Mouse (Mus musculus): Measurements from ENCODE around the gene Sdk1. TPM values are rescaled to one million over a fixed set of nuclear protein-coding genes. Genes with fewer than 3 reads are reported as not detected.

Sdk1 gene
- polyA plus RNA-seq, 1 experiment from 2014 or later, result 3.6 TPM

- ATAC-seq (ENCODE audit: insufficient read depth, low FRiP score, low read depth), result no peak
- 56% methylated on average over 4 of the region's 4 CpGs for WGBS
- Histone ChIP-seq H3K4me3 (replicated peaks) (no peak overlapping the region), H3K4me1 (no peaks in the 10 kb centered on the region), H3K27ac (no peak overlapping the region), H3K9me3 (no peaks in the 10 kb centered on the region), H3K36me3 (no peaks in the 10 kb centered on the region), H3K27me3 (replicated peaks) (no peaks in the 10 kb centered on the region), H3K4me2 (no peak overlapping the region), H3K9ac (no peak overlapping the region)
These were observed 488.7 kb downstream of the Sdk1 start for GRCm38 (mm10) chr5:141730006-141730405.

GRCm38 (mm10) chr5:141738725-141739124, 497.4 kb downstream of the Sdk1 start:
- Histone ChIP-seq H3K4me1 (no peaks in the 10 kb centered on the region), H3K4me3 (replicated peaks) (no peak overlapping the region), H3K9ac (no peak overlapping the region), H3K27me3 (replicated peaks) (no peaks in the 10 kb centered on the region), H3K9me3 (no peaks in the 10 kb centered on the region), H3K36me3 (no peaks in the 10 kb centered on the region), H3K27ac (no peak overlapping the region), H3K4me2 (no peak overlapping the region)
- no peak for ATAC-seq (ENCODE audit: insufficient read depth, low FRiP score, low read depth)
- WGBS, result 72% methylated on average over 5 of the region's 5 CpGs

GRCm38 (mm10) chr5:141748793-141749192, 507.5 kb downstream of the Sdk1 start:
- WGBS, result 83% methylated on average over 4 of the region's 4 CpGs

GRCm38 (mm10) chr5:141754278-141754677, 513.0 kb downstream of the Sdk1 start:
- Histone ChIP-seq H3K27me3 (replicated peaks) (no peaks in the 10 kb centered on the region), H3K4me1 (peaks cover 6% of the 10 kb centered on the region; the same call in 1 of the 2 replicates), H3K36me3 (no peaks in the 10 kb centered on the region), H3K9me3 (no peaks in the 10 kb centered on the region), H3K4me3 (replicated peaks) (no peak overlapping the region), H3K27ac (no peak overlapping the region), H3K9ac (no peak overlapping the region), H3K4me2 (no peak overlapping the region)
- ATAC-seq (ENCODE audit: insufficient read depth, low FRiP score, low read depth), result no peak
- WGBS, result 15% methylated on average over 7 of the region's 7 CpGs

More at GRCm38 (mm10) chr5:141748793-141749192, 507.5 kb downstream of the Sdk1 start:
- Histone ChIP-seq H3K4me1 (no peaks in the 10 kb centered on the region), H3K36me3 (no peaks in the 10 kb centered on the region), H3K4me3 (replicated peaks) (no peak overlapping the region), H3K27ac (no peak overlapping the region), H3K9me3 (no peaks in the 10 kb centered on the region), H3K4me2 (no peak overlapping the region), H3K9ac (no peak overlapping the region), H3K27me3 (replicated peaks) (no peaks in the 10 kb centered on the region)
- ATAC-seq (ENCODE audit: insufficient read depth, low FRiP score, low read depth), result no peak

- no peak overlapping the region for H3K4me3 ChIP-seq (replicated peaks)
- 33% methylated on average over 8 of the region's 8 CpGs for WGBS
- no peak overlapping the region for H3K27ac ChIP-seq
- no peaks in the 10 kb centered on the region for H3K36me3 ChIP-seq
- no peak overlapping the region for H3K4me2 ChIP-seq
- H3K9ac ChIP-seq, result no peak overlapping the region
- peaks cover 7% of the 10 kb centered on the region; the same call in 1 of the 2 replicates for H3K4me1 ChIP-seq
- H3K9me3 ChIP-seq, result no peaks in the 10 kb centered on the region
- no peaks in the 10 kb centered on the region for H3K27me3 ChIP-seq (replicated peaks)
- peak; percentile 30; the same call in 1 of the 2 replicates for ATAC-seq (ENCODE audit: insufficient read depth, low FRiP score, low read depth)
These were observed 517.6 kb downstream of the Sdk1 start for GRCm38 (mm10) chr5:141758885-141759284.

- ATAC-seq (ENCODE audit: insufficient read depth, low FRiP score, low read depth), result no peak
- 85% methylated on average over 6 of the region's 6 CpGs for WGBS
- Histone ChIP-seq H3K9ac (no peak overlapping the region), H3K9me3 (no peaks in the 10 kb centered on the region), H3K4me1 (peaks cover 2% of the 10 kb centered on the region; the same call in 1 of the 2 replicates), H3K4me2 (no peak overlapping the region), H3K36me3 (no peaks in the 10 kb centered on the region), H3K27ac (no peak overlapping the region), H3K27me3 (replicated peaks) (no peaks in the 10 kb centered on the region), H3K4me3 (replicated peaks) (no peak overlapping the region)
These were observed 522.8 kb downstream of the Sdk1 start for GRCm38 (mm10) chr5:141764111-141764510.

- H3K4me2 ChIP-seq, result no peak overlapping the region
- no peaks in the 10 kb centered on the region for H3K9me3 ChIP-seq
- H3K27ac ChIP-seq, result no peak overlapping the region
- H3K36me3 ChIP-seq, result no peaks in the 10 kb centered on the region
- no peak overlapping the region for H3K9ac ChIP-seq
- no peaks in the 10 kb centered on the region for H3K27me3 ChIP-seq (replicated peaks)
- no peak overlapping the region for H3K4me3 ChIP-seq (replicated peaks)
- WGBS, result 42% methylated on average over 10 of the region's 10 CpGs
- ATAC-seq (ENCODE audit: insufficient read depth, low FRiP score, low read depth), result no peak
- H3K4me1 ChIP-seq, result no peaks in the 10 kb centered on the region
These were observed 527.6 kb downstream of the Sdk1 start for GRCm38 (mm10) chr5:141768761-141769515.

- Histone ChIP-seq H3K4me1 (no peaks in the 10 kb centered on the region), H3K9me3 (no peaks in the 10 kb centered on the region), H3K27ac (no peak overlapping the region), H3K27me3 (replicated peaks) (no peaks in the 10 kb centered on the region), H3K9ac (no peak overlapping the region), H3K4me2 (no peak overlapping the region), H3K4me3 (replicated peaks) (no peak overlapping the region), H3K36me3 (no peaks in the 10 kb centered on the region)
- ATAC-seq (ENCODE audit: insufficient read depth, low FRiP score, low read depth), result no peak
- 84% methylated on average over 3 of the region's 3 CpGs for WGBS
These were observed 530.2 kb downstream of the Sdk1 start for GRCm38 (mm10) chr5:141771516-141771915.

GRCm38 (mm10) chr5:141778231-141778630, 536.9 kb downstream of the Sdk1 start:
- H3K27me3 ChIP-seq (replicated peaks), result no peaks in the 10 kb centered on the region
- H3K36me3 ChIP-seq, result no peaks in the 10 kb centered on the region
- no peaks in the 10 kb centered on the region for H3K4me1 ChIP-seq
- ATAC-seq (ENCODE audit: insufficient read depth, low FRiP score, low read depth), result no peak
- no peak overlapping the region for H3K9ac ChIP-seq
- no peak overlapping the region for H3K27ac ChIP-seq
- no peaks in the 10 kb centered on the region for H3K9me3 ChIP-seq
- WGBS, result 80% methylated on average over 4 of the region's 4 CpGs
- H3K4me2 ChIP-seq, result no peak overlapping the region
- H3K4me3 ChIP-seq (replicated peaks), result no peak overlapping the region

- Histone ChIP-seq H3K4me1 (no peaks in the 10 kb centered on the region), H3K27ac (no peak overlapping the region), H3K27me3 (replicated peaks) (no peaks in the 10 kb centered on the region), H3K4me3 (replicated peaks) (no peak overlapping the region), H3K9ac (no peak overlapping the region), H3K4me2 (no peak overlapping the region), H3K9me3 (no peaks in the 10 kb centered on the region), H3K36me3 (no peaks in the 10 kb centered on the region)
- 63% methylated on average over 2 of the region's 2 CpGs for WGBS
- no peak for ATAC-seq (ENCODE audit: insufficient read depth, low FRiP score, low read depth)
These were observed 539.9 kb downstream of the Sdk1 start for GRCm38 (mm10) chr5:141781142-141781541.

- no peaks in the 10 kb centered on the region for H3K4me1 ChIP-seq
- H3K4me3 ChIP-seq (replicated peaks), result no peak overlapping the region
- H3K4me2 ChIP-seq, result no peak overlapping the region
- H3K27ac ChIP-seq, result no peak overlapping the region
- no peaks in the 10 kb centered on the region for H3K36me3 ChIP-seq
- H3K27me3 ChIP-seq (replicated peaks), result no peaks in the 10 kb centered on the region
- 93% methylated on average over 5 of the region's 5 CpGs for WGBS
- no peak overlapping the region for H3K9ac ChIP-seq
- no peak for ATAC-seq (ENCODE audit: insufficient read depth, low FRiP score, low read depth)
- no peaks in the 10 kb centered on the region for H3K9me3 ChIP-seq
These were observed 541.0 kb downstream of the Sdk1 start for GRCm38 (mm10) chr5:141782330-141782729.

GRCm38 (mm10) chr5:141783516-141783915, 542.2 kb downstream of the Sdk1 start:
- Histone ChIP-seq H3K4me3 (replicated peaks) (no peak overlapping the region), H3K9me3 (no peaks in the 10 kb centered on the region)
- WGBS, result 83% methylated on average over 7 of the region's 7 CpGs

More at GRCm38 (mm10) chr5:141783516-141783915, 542.2 kb downstream of the Sdk1 start:
- H3K4me1 ChIP-seq, result no peaks in the 10 kb centered on the region
- H3K4me2 ChIP-seq, result no peak overlapping the region
- no peak overlapping the region for H3K27ac ChIP-seq
- no peaks in the 10 kb centered on the region for H3K36me3 ChIP-seq
- H3K9ac ChIP-seq, result no peak overlapping the region
- no peak for ATAC-seq (ENCODE audit: insufficient read depth, low FRiP score, low read depth)
- no peaks in the 10 kb centered on the region for H3K27me3 ChIP-seq (replicated peaks)
